Mouse (Mus musculus): ENCODE results near the gene Vil1. TPM values are rescaled to one million over a fixed set of nuclear protein-coding genes. Genes with fewer than 3 reads are reported as not detected.

Vil1 gene
- polyA plus RNA-seq, 1 experiment from 2014 or later: 0.37 TPM

DNA sequence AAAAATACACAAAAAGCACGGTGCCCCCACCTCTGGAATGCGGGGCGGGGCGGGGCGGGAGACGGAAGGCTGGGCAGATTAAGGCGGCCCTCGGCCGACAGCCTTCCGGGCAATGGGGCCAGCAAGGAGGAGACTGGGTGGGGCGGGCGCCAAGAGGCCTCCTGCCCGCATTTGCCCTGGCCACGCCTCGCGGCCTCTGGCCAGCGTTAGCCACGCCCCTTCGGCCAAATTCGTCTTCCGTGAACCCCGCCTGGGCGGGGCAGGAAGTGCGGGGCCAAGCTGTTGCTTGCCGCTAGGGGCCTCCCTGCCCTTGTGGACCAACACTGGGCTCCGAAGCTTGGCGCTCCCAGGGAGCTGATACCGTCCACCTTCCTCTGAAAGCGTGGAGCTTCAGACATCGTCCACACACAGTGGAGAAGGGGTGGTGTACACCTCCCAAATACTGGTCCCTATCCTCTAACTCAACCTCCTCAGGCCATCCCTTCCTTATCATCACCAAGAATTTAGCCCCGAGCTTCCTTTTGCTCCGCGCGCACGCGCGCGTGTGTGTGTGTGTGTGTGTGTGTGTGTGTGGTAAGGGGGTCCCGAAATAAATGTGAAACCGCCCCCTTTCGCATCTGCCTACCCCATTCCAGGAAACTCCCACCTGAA lies 11.8 kb upstream of the Vil1 start:
- peak; percentile 99 for DNase-seq (ENCODE audit: low spot score)
- under 1% methylated on average over 41 of the region's 41 CpGs for WGBS
- H3K9me3 ChIP-seq: no peaks in the 10 kb centered on the region
- peak overlapping the region; percentile 63 for H3K4me3 ChIP-seq
- H3K27me3 ChIP-seq (replicated peaks; ENCODE audit: low read depth, poor library complexity, severe bottlenecking): no peaks in the 10 kb centered on the region
- peak overlapping the region; percentile 89 for H3K27ac ChIP-seq (replicated peaks)
- peaks cover 30% of the 10 kb centered on the region for H3K36me3 ChIP-seq (replicated peaks)
- H3K4me1 ChIP-seq: peaks cover 41% of the 10 kb centered on the region

- peak; percentile 76 for DNase-seq (ENCODE audit: low spot score)
- Histone ChIP-seq H3K27ac (replicated peaks) (peak overlapping the region; percentile 89), H3K36me3 (replicated peaks) (peaks cover 29% of the 10 kb centered on the region), H3K9me3 (no peaks in the 10 kb centered on the region), H3K4me3 (peak overlapping the region; percentile 63), H3K4me1 (peaks cover 35% of the 10 kb centered on the region), H3K27me3 (replicated peaks; ENCODE audit: low read depth, poor library complexity, severe bottlenecking) (no peaks in the 10 kb centered on the region)
- WGBS: 4% methylated on average over 11 of the region's 11 CpGs
Measured at GRCm38 (mm10) chr1:74397919-74398451, 11.2 kb upstream of the Vil1 start.

- H3K4me1 ChIP-seq: peaks cover 23% of the 10 kb centered on the region
- H3K4me3 ChIP-seq: no peak overlapping the region
- no peak overlapping the region for H3K27ac ChIP-seq (replicated peaks)
- H3K9me3 ChIP-seq: no peaks in the 10 kb centered on the region
- H3K27me3 ChIP-seq (replicated peaks; ENCODE audit: low read depth, poor library complexity, severe bottlenecking): no peaks in the 10 kb centered on the region
- 77% methylated on average over 3 of the region's 3 CpGs for WGBS
- no peak for DNase-seq (ENCODE audit: low spot score)
- H3K36me3 ChIP-seq (replicated peaks): 0 out of 2 replicates have a peak, but pooled peaks cover 4% of the 10 kb centered on the region
Measured at GRCm38 (mm10) chr1:74400531-74400930, 8.6 kb upstream of the Vil1 start.

GRCm38 (mm10) chr1:74401015-74401702 lies 8.0 kb upstream of the Vil1 start:
- Histone ChIP-seq H3K9me3 (no peaks in the 10 kb centered on the region), H3K4me1 (peaks cover 23% of the 10 kb centered on the region), H3K4me3 (no peak overlapping the region), H3K36me3 (replicated peaks) (no peaks in the 10 kb centered on the region), H3K27me3 (replicated peaks; ENCODE audit: low read depth, poor library complexity, severe bottlenecking) (no peaks in the 10 kb centered on the region), H3K27ac (replicated peaks) (no peak overlapping the region)
- DNase-seq (ENCODE audit: low spot score): no peak
- 53% methylated on average over 16 of the region's 16 CpGs for WGBS

DNA sequence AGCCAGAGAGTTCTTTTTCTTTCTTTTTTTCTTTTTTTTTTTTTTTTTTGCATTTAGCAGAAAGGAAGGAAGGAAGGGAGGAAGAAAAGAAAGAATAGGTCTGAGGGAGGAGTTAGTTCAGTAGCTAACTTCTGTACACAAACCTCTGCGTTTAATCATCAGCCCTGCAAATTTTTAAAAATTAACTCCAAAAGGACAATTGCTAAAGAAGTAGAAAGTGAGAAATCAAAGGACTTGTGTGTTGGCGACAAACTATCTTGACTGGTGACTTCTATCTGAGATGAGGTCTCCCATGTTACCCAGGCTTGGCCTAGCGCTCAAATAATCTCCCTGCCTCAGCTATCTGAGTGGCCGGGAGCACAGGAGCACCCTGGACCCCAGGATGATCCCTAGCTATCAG lies 5.0 kb upstream of the Vil1 start:
- Histone ChIP-seq H3K27me3 (replicated peaks; ENCODE audit: low read depth, poor library complexity, severe bottlenecking) (no peaks in the 10 kb centered on the region), H3K4me3 (no peak overlapping the region), H3K9me3 (no peaks in the 10 kb centered on the region), H3K4me1 (peaks cover 9% of the 10 kb centered on the region; the same call in 1 of the 2 replicates), H3K27ac (replicated peaks) (no peak overlapping the region), H3K36me3 (replicated peaks) (no peaks in the 10 kb centered on the region)
- WGBS: 90% methylated on average over 4 of the region's 4 CpGs
- DNase-seq (ENCODE audit: low spot score): no peak

- Histone ChIP-seq H3K27ac (replicated peaks) (no peak overlapping the region), H3K4me3 (no peak overlapping the region), H3K9me3 (no peaks in the 10 kb centered on the region), H3K4me1 (peaks cover 18% of the 10 kb centered on the region), H3K27me3 (replicated peaks; ENCODE audit: low read depth, poor library complexity, severe bottlenecking) (no peaks in the 10 kb centered on the region), H3K36me3 (replicated peaks) (no peaks in the 10 kb centered on the region)
- no peak for DNase-seq (ENCODE audit: low spot score)
- 59% methylated on average over 2 of the region's 2 CpGs for WGBS
Measured at GRCm38 (mm10) chr1:74411753-74412325, 2.7 kb downstream of the Vil1 start.

DNA sequence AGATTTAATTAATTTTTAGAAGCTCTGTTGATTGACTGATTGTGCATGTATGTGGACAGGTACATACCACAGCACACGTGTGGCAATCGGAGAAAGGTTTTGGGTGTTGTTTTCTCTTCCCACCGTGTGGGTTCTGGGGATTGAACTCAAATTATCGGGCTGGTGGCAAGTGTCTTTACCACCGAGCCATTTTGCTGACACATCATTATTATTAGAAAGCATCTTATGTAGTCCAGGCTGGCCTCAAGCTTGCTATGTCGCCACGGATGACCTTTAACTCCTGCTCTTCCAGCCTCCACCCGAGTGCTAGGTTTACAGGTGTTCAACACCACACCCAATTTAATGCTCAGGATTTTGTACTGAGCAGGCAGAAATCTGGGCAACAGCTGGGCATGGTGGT lies 3.5 kb downstream of the Vil1 start:
- DNase-seq (ENCODE audit: low spot score): no peak
- WGBS: 85% methylated on average over 8 of the region's 8 CpGs
- H3K27ac ChIP-seq (replicated peaks): no peak overlapping the region
- H3K27me3 ChIP-seq (replicated peaks; ENCODE audit: low read depth, poor library complexity, severe bottlenecking): no peaks in the 10 kb centered on the region
- H3K4me1 ChIP-seq: peaks cover 18% of the 10 kb centered on the region
- no peak overlapping the region for H3K4me3 ChIP-seq
- no peaks in the 10 kb centered on the region for H3K36me3 ChIP-seq (replicated peaks)
- H3K9me3 ChIP-seq: no peaks in the 10 kb centered on the region

DNA sequence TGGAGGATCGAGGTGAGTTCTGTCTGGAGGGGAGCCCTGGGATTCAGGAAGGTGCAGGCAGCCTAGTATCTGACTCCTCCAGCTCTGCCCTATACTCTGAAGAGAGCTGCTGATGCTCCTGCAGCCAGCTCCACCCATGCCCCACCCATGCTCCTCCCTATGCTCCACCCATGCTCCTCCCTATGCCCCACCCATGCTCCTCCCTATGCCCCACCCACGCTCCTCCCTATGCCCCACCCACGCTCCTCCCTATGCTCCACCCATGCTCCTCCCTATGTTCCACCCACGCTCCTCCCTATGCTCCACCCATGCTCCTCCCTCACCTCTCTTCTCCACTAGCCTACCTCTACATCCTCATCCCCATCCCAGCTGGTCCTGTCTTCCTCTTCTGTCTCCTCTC lies 6.0 kb downstream of the Vil1 start:
- Histone ChIP-seq H3K4me1 (peaks cover 16% of the 10 kb centered on the region), H3K27ac (replicated peaks) (no peak overlapping the region), H3K4me3 (no peak overlapping the region), H3K36me3 (replicated peaks) (no peaks in the 10 kb centered on the region), H3K27me3 (replicated peaks; ENCODE audit: low read depth, poor library complexity, severe bottlenecking) (no peaks in the 10 kb centered on the region), H3K9me3 (no peaks in the 10 kb centered on the region)
- peak; percentile 71 for DNase-seq (ENCODE audit: low spot score)
- 44% methylated on average over 4 of the region's 4 CpGs for WGBS

GRCm38 (mm10) chr1:74418747-74419439 lies 9.7 kb downstream of the Vil1 start:
- DNase-seq (ENCODE audit: low spot score): no peak
- 82% methylated on average over 17 of the region's 17 CpGs for WGBS
- Histone ChIP-seq H3K27ac (replicated peaks) (no peak overlapping the region), H3K4me3 (no peak overlapping the region), H3K27me3 (replicated peaks; ENCODE audit: low read depth, poor library complexity, severe bottlenecking) (no peaks in the 10 kb centered on the region), H3K36me3 (replicated peaks) (no peaks in the 10 kb centered on the region), H3K9me3 (no peaks in the 10 kb centered on the region), H3K4me1 (peaks cover 31% of the 10 kb centered on the region)

DNA sequence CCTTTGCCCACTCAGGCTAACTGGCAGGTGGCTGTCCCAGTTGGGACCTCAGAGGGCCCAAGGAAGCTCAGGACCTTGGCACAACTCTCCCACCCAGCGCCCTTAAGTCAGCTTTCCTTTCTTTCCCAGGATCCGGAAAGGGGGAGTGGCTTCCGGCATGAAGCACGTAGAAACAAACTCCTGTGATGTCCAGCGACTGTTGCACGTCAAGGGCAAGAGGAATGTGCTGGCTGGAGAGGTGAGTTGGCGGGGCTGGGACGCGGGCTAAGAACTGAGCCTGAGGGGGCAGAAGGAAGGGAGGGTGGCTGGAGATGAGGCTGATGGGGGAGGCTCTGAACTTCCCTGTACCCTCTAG lies 10.2 kb downstream of the Vil1 start:
- WGBS: 76% methylated on average over 9 of the region's 9 CpGs
- Histone ChIP-seq H3K4me3 (no peak overlapping the region), H3K9me3 (no peaks in the 10 kb centered on the region), H3K27ac (replicated peaks) (no peak overlapping the region), H3K4me1 (peaks cover 32% of the 10 kb centered on the region), H3K27me3 (replicated peaks; ENCODE audit: low read depth, poor library complexity, severe bottlenecking) (no peaks in the 10 kb centered on the region), H3K36me3 (replicated peaks) (no peaks in the 10 kb centered on the region)
- no peak for DNase-seq (ENCODE audit: low spot score)

DNA sequence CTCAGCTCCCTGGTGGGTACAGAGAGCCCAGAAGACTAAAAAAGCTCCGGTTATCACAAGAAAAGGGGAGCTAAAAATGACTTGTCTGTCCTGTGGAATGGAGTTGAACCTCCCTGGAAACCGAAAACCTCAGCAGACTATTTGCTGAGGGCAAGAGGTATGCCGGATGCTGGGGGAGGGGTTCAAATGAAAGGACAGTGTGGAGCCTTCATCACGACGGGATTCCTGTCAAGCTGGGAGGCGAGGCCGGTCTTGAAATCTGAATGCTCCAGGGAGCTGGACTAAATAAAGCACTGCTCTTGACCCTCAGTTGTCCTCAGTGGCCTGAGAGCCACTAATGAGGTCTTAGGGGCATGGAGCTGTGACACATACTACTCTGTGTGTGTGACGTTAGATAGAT lies 14.0 kb downstream of the Vil1 start:
- 26% methylated on average over 8 of the region's 8 CpGs for WGBS
- H3K27me3 ChIP-seq (replicated peaks; ENCODE audit: low read depth, poor library complexity, severe bottlenecking): no peaks in the 10 kb centered on the region
- no peak overlapping the region for H3K4me3 ChIP-seq
- no peaks in the 10 kb centered on the region for H3K9me3 ChIP-seq
- DNase-seq (ENCODE audit: low spot score): no peak
- H3K36me3 ChIP-seq (replicated peaks): no peaks in the 10 kb centered on the region
- no peak overlapping the region; the same call in 1 of the 2 replicates for H3K27ac ChIP-seq (replicated peaks)
- peaks cover 29% of the 10 kb centered on the region for H3K4me1 ChIP-seq

- 72% methylated on average over 7 of the region's 7 CpGs for WGBS
- Histone ChIP-seq H3K9me3 (no peaks in the 10 kb centered on the region), H3K36me3 (replicated peaks) (no peaks in the 10 kb centered on the region), H3K4me3 (no peak overlapping the region), H3K4me1 (peaks cover 36% of the 10 kb centered on the region), H3K27me3 (replicated peaks; ENCODE audit: low read depth, poor library complexity, severe bottlenecking) (no peaks in the 10 kb centered on the region), H3K27ac (replicated peaks) (no peak overlapping the region)
- DNase-seq (ENCODE audit: low spot score): no peak
Measured at GRCm38 (mm10) chr1:74425845-74426244, 16.7 kb downstream of the Vil1 start.
